Mouse (Mus musculus): Measurements from ENCODE around the gene Vmn1r114. TPM values are rescaled to one million over a fixed set of nuclear protein-coding genes. Genes with fewer than 3 reads are reported as not detected.

Gene Vmn1r114
- polyA plus RNA-seq (2017; shearing (Covaris generic)), result not detected

DNA sequence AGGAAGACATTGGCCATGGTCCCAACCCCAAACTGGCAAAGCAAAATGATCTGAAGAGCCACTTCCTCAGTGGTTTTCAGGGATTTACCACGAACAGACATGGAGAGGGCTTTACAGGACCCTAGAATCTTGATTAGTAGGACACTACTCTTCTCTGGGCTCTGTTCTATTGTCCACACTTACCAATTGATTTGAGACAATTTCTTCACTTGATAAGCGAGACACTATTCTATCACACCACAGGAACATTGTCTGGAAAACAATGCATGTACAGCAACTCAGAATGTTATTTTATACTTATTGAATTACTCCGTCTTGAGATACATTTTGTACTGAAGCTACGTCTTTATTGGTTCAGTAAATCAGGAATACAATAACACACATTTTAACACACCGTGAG lies at the start of gene Vmn1r114:
TSS of gene Vmn1r114 (minus strand) at position 101 of the 400 bp plus-strand sequence.

DNA sequence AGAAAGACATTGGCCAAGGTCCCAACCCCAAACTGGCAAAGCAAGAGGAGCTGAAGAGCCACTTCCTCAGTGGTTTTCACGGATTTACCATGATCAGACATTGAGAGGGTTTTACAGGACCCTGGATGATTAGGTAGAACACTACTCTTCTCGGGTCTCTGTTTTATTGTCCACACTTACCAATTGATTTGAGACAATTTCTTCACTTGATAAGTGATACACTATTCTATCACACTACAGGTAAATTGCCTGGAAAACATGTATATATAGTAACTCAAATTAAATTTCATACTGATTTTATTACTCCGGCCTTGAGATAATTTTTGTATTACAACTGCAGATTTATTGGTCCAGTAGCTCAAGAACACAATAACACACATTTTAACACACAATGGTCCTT lies 32.9 kb upstream of the Vmn1r114 start, which contains the start of gene Vmn1r115:
TSS of gene Vmn1r115 (minus strand) at position 101 of the 400 bp plus-strand sequence.

DNA sequence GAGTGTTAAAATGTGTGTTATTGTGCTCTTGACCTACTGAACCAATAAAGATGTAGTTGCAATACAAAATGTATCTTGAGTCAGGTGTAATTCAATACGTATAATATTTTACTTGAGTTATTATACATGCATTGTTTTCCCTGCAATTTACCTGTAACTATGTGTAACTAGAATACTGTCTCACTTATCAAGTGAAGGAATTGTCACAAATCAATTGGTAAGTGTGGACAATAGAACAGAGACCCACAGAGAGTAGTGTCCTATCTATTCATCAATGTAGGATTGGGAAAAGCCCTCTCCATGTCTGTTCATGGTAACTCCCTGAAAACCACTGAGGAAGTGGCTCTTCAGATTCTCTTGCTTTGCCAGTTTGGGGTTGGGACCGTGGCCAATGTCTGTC lies 25.0 kb downstream of the Vmn1r114 start, which contains the start of gene Vmn1r113:
TSS of gene Vmn1r113 (plus strand) at position 301 of the 400 bp plus-strand sequence.

DNA sequence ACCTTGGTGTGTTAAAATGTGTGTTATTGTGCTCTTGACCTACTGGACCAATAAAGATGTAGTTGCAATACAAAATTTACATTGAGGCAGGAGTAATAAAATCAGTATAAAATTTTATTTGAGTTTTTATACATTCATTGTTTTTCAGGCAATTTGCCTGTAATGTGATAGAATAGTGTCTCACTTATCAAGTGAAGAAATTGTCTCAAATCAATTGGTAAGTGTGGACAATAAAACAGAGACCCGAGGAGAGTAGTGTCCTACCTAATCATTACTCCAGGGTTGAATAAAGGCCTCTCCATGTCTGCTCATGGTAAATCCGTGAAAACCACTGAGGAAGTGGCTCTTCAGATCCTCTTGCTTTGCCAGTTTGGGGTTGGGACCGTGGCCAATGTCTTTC lies 41.1 kb downstream of the Vmn1r114 start, which contains the start of gene Vmn1r112:
TSS of gene Vmn1r112 (plus strand) at position 301 of the 400 bp plus-strand sequence.

Other genes with a start within 250 kb of the Vmn1r114 start
- not detected for gene Gm4141, start 235.9 kb downstream of the Vmn1r114 start, polyA plus RNA-seq (2017; shearing (Covaris generic))
- gene Gm4513, start 213.2 kb downstream of the Vmn1r114 start, polyA plus RNA-seq (2017; shearing (Covaris generic)), result not detected
- gene Vmn1r107, start 143.3 kb downstream of the Vmn1r114 start, polyA plus RNA-seq (2017; shearing (Covaris generic)), result 0.67 TPM
- gene Vmn1r111, start 109.0 kb downstream of the Vmn1r114 start, polyA plus RNA-seq (2017; shearing (Covaris generic)), result not detected
- gene Gm10668, start 81.6 kb downstream of the Vmn1r114 start, polyA plus RNA-seq (2017; shearing (Covaris generic)), result not detected
- not detected for gene Vmn1r112, start 41.0 kb downstream of the Vmn1r114 start, polyA plus RNA-seq (2017; shearing (Covaris generic))
- gene Vmn1r113, start 24.9 kb downstream of the Vmn1r114 start, polyA plus RNA-seq (2017; shearing (Covaris generic)), result not detected
- gene Vmn1r115, start 32.8 kb upstream of the Vmn1r114 start, polyA plus RNA-seq (2017; shearing (Covaris generic)), result not detected
- gene Vmn1r116, start 60.1 kb upstream of the Vmn1r114 start, polyA plus RNA-seq (2017; shearing (Covaris generic)), result not detected
- gene Vmn1r117, start 71.9 kb upstream of the Vmn1r114 start, polyA plus RNA-seq (2017; shearing (Covaris generic)), result not detected
- not detected for gene Vmn1r118, start 100.2 kb upstream of the Vmn1r114 start, polyA plus RNA-seq (2017; shearing (Covaris generic))
- gene Vmn1r119, start 200.3 kb upstream of the Vmn1r114 start, polyA plus RNA-seq (2017; shearing (Covaris generic)), result not detected
- not detected for gene Vmn1r120, start 241.6 kb upstream of the Vmn1r114 start, polyA plus RNA-seq (2017; shearing (Covaris generic))